Mouse (Mus musculus): ENCODE measurements at regions not wholly inside any gene's neighbourhood (a gene's known extent, or its start where the extent isn't known, plus 50 kb on each side); places are given as distances from the start of the nearest gene placed in this dataset.

DNA sequence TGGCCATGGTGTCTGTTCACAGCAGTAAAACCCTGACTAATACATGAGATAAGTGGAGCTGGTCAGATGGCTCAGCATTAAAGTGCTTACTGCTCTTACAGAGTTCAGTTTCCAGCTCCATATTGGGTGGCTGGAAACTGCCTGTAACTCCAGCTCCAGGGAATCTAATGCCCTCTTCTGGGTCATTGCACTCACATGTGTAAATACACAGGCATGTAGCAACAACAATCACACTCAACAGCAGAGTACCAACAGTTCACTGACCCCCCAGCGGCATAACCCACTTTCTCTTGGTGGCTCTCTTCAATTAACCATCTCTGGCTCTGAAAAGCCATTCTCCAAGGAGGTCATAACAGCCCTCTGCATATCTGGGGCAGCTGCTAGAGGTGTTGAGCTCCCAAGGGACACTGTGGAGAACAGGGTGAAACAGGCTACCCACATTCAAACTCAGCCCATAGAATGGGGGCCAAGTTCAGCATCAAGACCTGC lies 65.0 kb upstream of the Cldn5 start:
- WGBS (ENCODE audit: insufficient replicate concordance), result 79% methylated on average over 1 of the region's 1 CpGs
- H3K36me3 ChIP-seq (ENCODE audit: control insufficient read depth, insufficient read depth), result no peaks in the 10 kb centered on the region
- H3K4me3 ChIP-seq (ENCODE audit: low read depth, low read length), result no peak overlapping the region
- H3K4me2 ChIP-seq (ENCODE audit: low read depth, low read length), result no peak overlapping the region
- H3K27ac ChIP-seq (ENCODE audit: low read length), result no peak overlapping the region
- H3K9me3 ChIP-seq (replicated peaks; ENCODE audit: control insufficient read depth, low read length), result no peaks in the 10 kb centered on the region
- H3K9ac ChIP-seq (ENCODE audit: low read depth, low read length), result no peak overlapping the region
- ATAC-seq (ENCODE audit: low read depth), result no peak
- no peaks in the 10 kb centered on the region for H3K27me3 ChIP-seq (ENCODE audit: control insufficient read depth, insufficient read depth, low read depth, low read length)
- no peaks in the 10 kb centered on the region for H3K4me1 ChIP-seq (ENCODE audit: control insufficient read depth, low read depth, low read length)

DNA sequence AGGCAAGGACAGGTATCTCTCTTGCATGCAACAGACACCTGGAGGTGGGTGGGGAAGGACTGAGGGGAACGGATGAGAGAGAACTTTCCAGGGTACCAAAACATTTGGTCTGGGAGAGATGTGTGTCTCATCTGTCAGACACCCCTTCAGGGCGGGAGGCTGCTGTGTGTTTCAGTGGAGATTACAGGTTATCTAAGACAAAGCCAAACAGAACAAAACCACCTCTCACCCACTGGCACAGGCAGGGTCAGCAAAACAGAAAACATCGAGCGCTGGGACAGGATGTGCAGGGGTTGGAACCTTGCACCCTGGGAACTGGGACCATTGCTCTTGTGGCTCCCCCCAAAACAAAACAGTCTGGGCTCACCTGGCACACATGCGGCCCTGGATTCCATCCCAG lies 63.6 kb upstream of the Cldn5 start:
- H3K27ac ChIP-seq (ENCODE audit: low read length), result no peak overlapping the region
- no peak overlapping the region for H3K4me2 ChIP-seq (ENCODE audit: low read depth, low read length)
- H3K36me3 ChIP-seq (ENCODE audit: control insufficient read depth, insufficient read depth), result no peaks in the 10 kb centered on the region
- no peaks in the 10 kb centered on the region for H3K27me3 ChIP-seq (ENCODE audit: control insufficient read depth, insufficient read depth, low read depth, low read length)
- H3K9me3 ChIP-seq (replicated peaks; ENCODE audit: control insufficient read depth, low read length), result no peaks in the 10 kb centered on the region
- WGBS (ENCODE audit: insufficient replicate concordance), result 29% methylated on average over 5 of the region's 5 CpGs
- ATAC-seq (ENCODE audit: low read depth), result no peak
- H3K4me1 ChIP-seq (ENCODE audit: control insufficient read depth, low read depth, low read length), result no peaks in the 10 kb centered on the region
- no peak overlapping the region for H3K4me3 ChIP-seq (ENCODE audit: low read depth, low read length)
- H3K9ac ChIP-seq (ENCODE audit: low read depth, low read length), result no peak overlapping the region

GRCm38 (mm10) chr16:18715381-18715780 lies 61.3 kb upstream of the Cldn5 start:
- no peak for ATAC-seq (ENCODE audit: low read depth)
- Histone ChIP-seq H3K27me3 (ENCODE audit: control insufficient read depth, insufficient read depth, low read depth, low read length) (no peaks in the 10 kb centered on the region), H3K36me3 (ENCODE audit: control insufficient read depth, insufficient read depth) (no peaks in the 10 kb centered on the region), H3K4me2 (ENCODE audit: low read depth, low read length) (no peak overlapping the region), H3K9me3 (replicated peaks; ENCODE audit: control insufficient read depth, low read length) (no peaks in the 10 kb centered on the region), H3K9ac (ENCODE audit: low read depth, low read length) (no peak overlapping the region), H3K4me3 (ENCODE audit: low read depth, low read length) (no peak overlapping the region), H3K4me1 (ENCODE audit: control insufficient read depth, low read depth, low read length) (no peaks in the 10 kb centered on the region), H3K27ac (ENCODE audit: low read length) (no peak overlapping the region)
- 55% methylated on average over 3 of the region's 3 CpGs for whole genome bisulfite sequencing (ENCODE audit: insufficient replicate concordance)

- Histone ChIP-seq H3K9ac (ENCODE audit: low read depth, low read length) (no peak overlapping the region), H3K9me3 (replicated peaks; ENCODE audit: control insufficient read depth, low read length) (no peaks in the 10 kb centered on the region), H3K4me2 (ENCODE audit: low read depth, low read length) (no peak overlapping the region), H3K27ac (ENCODE audit: low read length) (no peak overlapping the region), H3K27me3 (ENCODE audit: control insufficient read depth, insufficient read depth, low read depth, low read length) (no peaks in the 10 kb centered on the region), H3K36me3 (ENCODE audit: control insufficient read depth, insufficient read depth) (no peaks in the 10 kb centered on the region), H3K4me1 (ENCODE audit: control insufficient read depth, low read depth, low read length) (no peaks in the 10 kb centered on the region), H3K4me3 (ENCODE audit: low read depth, low read length) (no peak overlapping the region)
- 4% methylated on average over 2 of the region's 2 CpGs for WGBS (ENCODE audit: insufficient replicate concordance)
- ATAC-seq (ENCODE audit: low read depth), result no peak
Measured at GRCm38 (mm10) chr16:18718040-18718439, 58.6 kb upstream of the Cldn5 start.

GRCm38 (mm10) chr16:18720433-18721233 lies 56.0 kb upstream of the Cldn5 start:
- Histone ChIP-seq H3K27me3 (ENCODE audit: control insufficient read depth, insufficient read depth, low read depth, low read length) (no peaks in the 10 kb centered on the region), H3K4me2 (ENCODE audit: low read depth, low read length) (no peak overlapping the region), H3K4me1 (ENCODE audit: control insufficient read depth, low read depth, low read length) (no peaks in the 10 kb centered on the region), H3K9me3 (replicated peaks; ENCODE audit: control insufficient read depth, low read length) (no peaks in the 10 kb centered on the region), H3K27ac (ENCODE audit: low read length) (no peak overlapping the region), H3K36me3 (ENCODE audit: control insufficient read depth, insufficient read depth) (no peaks in the 10 kb centered on the region), H3K9ac (ENCODE audit: low read depth, low read length) (no peak overlapping the region), H3K4me3 (ENCODE audit: low read depth, low read length) (no peak overlapping the region)
- 57% methylated on average over 13 of the region's 13 CpGs for WGBS (ENCODE audit: insufficient replicate concordance)
- ATAC-seq (ENCODE audit: low read depth), result no peak

DNA sequence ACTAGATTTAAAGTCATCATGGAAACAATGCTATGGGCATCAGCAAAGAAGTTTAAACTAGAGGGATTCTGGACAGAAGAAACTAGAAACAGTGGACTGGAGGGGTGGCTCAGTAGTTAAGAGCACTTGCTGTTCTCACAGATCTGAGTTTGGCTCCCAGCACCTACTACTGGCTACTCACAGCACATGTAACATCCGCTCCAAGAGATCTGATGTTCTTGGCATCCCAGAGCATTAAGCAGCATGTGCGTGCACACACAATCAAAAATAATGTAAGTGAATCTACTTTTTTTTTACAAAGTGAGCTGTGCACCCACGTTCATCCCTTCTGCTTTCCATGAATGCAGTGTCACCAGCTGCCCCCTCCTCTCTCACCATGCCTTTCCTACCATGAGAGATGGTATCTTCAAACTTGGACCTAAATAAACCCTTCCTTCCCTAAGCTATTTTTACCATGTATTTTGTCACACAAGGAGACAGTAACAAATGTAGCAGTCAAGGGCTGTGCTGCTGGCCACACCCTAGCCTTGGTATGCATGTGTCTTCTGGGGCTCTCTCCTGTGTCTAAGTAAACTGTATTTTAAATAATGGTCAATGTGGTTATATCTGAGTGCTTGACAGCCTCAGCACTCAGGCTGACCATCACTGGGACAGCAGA lies 53.3 kb upstream of the Cldn5 start:
- no peak overlapping the region for H3K4me2 ChIP-seq (ENCODE audit: low read depth, low read length)
- no peak overlapping the region for H3K9ac ChIP-seq (ENCODE audit: low read depth, low read length)
- H3K9me3 ChIP-seq (replicated peaks; ENCODE audit: control insufficient read depth, low read length), result no peaks in the 10 kb centered on the region
- ATAC-seq (ENCODE audit: low read depth), result no peak
- no peaks in the 10 kb centered on the region for H3K27me3 ChIP-seq (ENCODE audit: control insufficient read depth, insufficient read depth, low read depth, low read length)
- H3K27ac ChIP-seq (ENCODE audit: low read length), result no peak overlapping the region
- WGBS (ENCODE audit: insufficient replicate concordance), result 48% methylated on average over 3 of the region's 3 CpGs
- H3K36me3 ChIP-seq (ENCODE audit: control insufficient read depth, insufficient read depth), result no peaks in the 10 kb centered on the region
- H3K4me1 ChIP-seq (ENCODE audit: control insufficient read depth, low read depth, low read length), result no peaks in the 10 kb centered on the region
- H3K4me3 ChIP-seq (ENCODE audit: low read depth, low read length), result no peak overlapping the region

- no peak for ATAC-seq (ENCODE audit: low read depth)
- no peak overlapping the region for H3K9ac ChIP-seq (ENCODE audit: low read depth, low read length)
- no peak overlapping the region for H3K4me3 ChIP-seq (ENCODE audit: low read depth, low read length)
- no peaks in the 10 kb centered on the region for H3K27me3 ChIP-seq (ENCODE audit: control insufficient read depth, insufficient read depth, low read depth, low read length)
- H3K4me2 ChIP-seq (ENCODE audit: low read depth, low read length), result no peak overlapping the region
- H3K9me3 ChIP-seq (replicated peaks; ENCODE audit: control insufficient read depth, low read length), result no peaks in the 10 kb centered on the region
- H3K27ac ChIP-seq (ENCODE audit: low read length), result no peak overlapping the region
- no peaks in the 10 kb centered on the region for H3K4me1 ChIP-seq (ENCODE audit: control insufficient read depth, low read depth, low read length)
- 25% methylated on average over 3 of the region's 3 CpGs for WGBS (ENCODE audit: insufficient replicate concordance)
- no peaks in the 10 kb centered on the region for H3K36me3 ChIP-seq (ENCODE audit: control insufficient read depth, insufficient read depth)
Measured at GRCm38 (mm10) chr16:18723874-18724273, 52.8 kb upstream of the Cldn5 start.

DNA sequence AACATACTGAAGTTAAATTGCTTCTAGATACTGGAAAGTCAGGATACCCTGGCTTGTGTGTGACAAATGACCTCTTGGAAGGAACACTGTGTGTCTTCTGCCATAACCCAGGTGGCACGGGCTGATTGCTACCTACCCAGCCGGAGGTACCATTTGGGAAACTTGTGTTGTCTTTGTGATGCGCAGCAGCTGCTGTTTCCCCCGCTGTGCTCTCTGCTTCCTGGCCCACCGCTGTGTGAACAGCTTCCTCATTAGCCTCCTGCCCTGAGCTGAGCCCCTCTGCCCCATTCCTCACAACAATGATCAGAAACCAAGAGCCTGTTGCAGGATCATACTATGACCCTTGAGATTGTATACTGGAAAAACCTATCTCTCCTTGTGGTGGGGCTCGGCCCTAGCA lies 51.9 kb upstream of the Cldn5 start:
- Histone ChIP-seq H3K4me1 (ENCODE audit: control insufficient read depth, low read depth, low read length) (no peaks in the 10 kb centered on the region), H3K4me2 (ENCODE audit: low read depth, low read length) (no peak overlapping the region), H3K9me3 (replicated peaks; ENCODE audit: control insufficient read depth, low read length) (no peaks in the 10 kb centered on the region), H3K9ac (ENCODE audit: low read depth, low read length) (no peak overlapping the region), H3K36me3 (ENCODE audit: control insufficient read depth, insufficient read depth) (no peaks in the 10 kb centered on the region), H3K27me3 (ENCODE audit: control insufficient read depth, insufficient read depth, low read depth, low read length) (no peaks in the 10 kb centered on the region), H3K4me3 (ENCODE audit: low read depth, low read length) (no peak overlapping the region), H3K27ac (ENCODE audit: low read length) (no peak overlapping the region)
- ATAC-seq (ENCODE audit: low read depth), result no peak
- WGBS (ENCODE audit: insufficient replicate concordance), result 27% methylated on average over 6 of the region's 6 CpGs
